Mouse (Mus musculus): Measurements from ENCODE around the gene Ctu1.
"Not testable (repeated sequence)": the region's sequence is repeated elsewhere in the genome, so short reads cannot be mapped to it uniquely, and the experiment has no call there.

The Ctu1 gene

GRCm38 (mm10) chr7:43680960-43681359 lies 9.1 kb downstream of the Ctu1 start:
- peak; percentile 28 to 36 for DNase-seq

- not testable (repeated sequence) for DNase-seq
These were observed 10.7 kb downstream of the Ctu1 start for GRCm38 (mm10) chr7:43682511-43682910.

- no peak for DNase-seq
These were observed 13.3 kb downstream of the Ctu1 start for GRCm38 (mm10) chr7:43685088-43685487.

- DNase-seq: no peak
These were observed 18.3 kb downstream of the Ctu1 start, which contains the start of gene Klk14 for GRCm38 (mm10) chr7:43690118-43690517. Gene Klk14 (plus strand): TSS chr7:43690418.

GRCm38 (mm10) chr7:43710031-43710430 lies 38.2 kb downstream of the Ctu1 start:
- DNase-seq: no peak

GRCm38 (mm10) chr7:43712267-43712666 lies 40.5 kb downstream of the Ctu1 start, which contains the start of gene Klk13:
Gene Klk13 (plus strand): TSS chr7:43712567.
- no peak for DNase-seq

GRCm38 (mm10) chr7:43712917-43713316 lies 41.1 kb downstream of the Ctu1 start:
- DNase-seq: no peak

GRCm38 (mm10) chr7:43713741-43714351 lies 42.0 kb downstream of the Ctu1 start:
- no peak for DNase-seq
